Mouse (Mus musculus) stomach, postnatal 0 days (tissue): ENCODE measurements around the gene 1700017B05Rik. TPM values are rescaled to one million over a fixed set of nuclear protein-coding genes. Genes with fewer than 3 reads are reported as not detected.

Experiments
- ATAC-seq: fragments of 200-750 bp; cut with Nextera tagmentation; 2 replicates; pipeline ENCODE4 v1.8.0; 2017; ENCODE audit not compliant: low FRiP score, low TSS enrichment
- DNase-seq: peaks from one replicate; pipeline ENCODE4 v3.0.0-alpha.2; 2016; ENCODE audit warnings: low spot score
- H3K27ac ChIP-seq: fragments of 300-500 bp; sonication (generic); replicated peaks from 2 replicates; pipeline ENCODE4 v1.5.1; 2014; ENCODE audit warnings: mild to moderate bottlenecking, control low read depth
- H3K27me3 ChIP-seq: fragments of 300-500 bp; sonication (generic); 2 replicates; pipeline ENCODE4 v1.6.1; 2014; ENCODE audit warnings: low read length; ENCODE audit not compliant: control insufficient read depth, insufficient read depth
- H3K36me3 ChIP-seq: fragments of 300-500 bp; sonication (generic); 2 replicates; pipeline ENCODE4 v1.6.1; 2014; ENCODE audit warnings: low read length, mixed read lengths; ENCODE audit not compliant: control insufficient read depth, insufficient read depth
- H3K4me1 ChIP-seq: fragments of 300-500 bp; sonication (generic); replicated peaks from 2 replicates; pipeline ENCODE4 v1.6.1; 2014; ENCODE audit warnings: antibody characterized with exemption; ENCODE audit not compliant: control insufficient read depth, insufficient read depth
- H3K4me2 ChIP-seq: fragments of 300-500 bp; sonication (generic); replicated peaks from 2 replicates; pipeline ENCODE4 v1.6.1; 2014; ENCODE audit warnings: low read depth, mild to moderate bottlenecking, control low read depth, moderate library complexity
- H3K4me3 ChIP-seq: fragments of 300-500 bp; sonication (generic); 2 replicates; pipeline ENCODE4 v1.5.1; 2014; ENCODE audit warnings: low read depth, low read length, control low read depth
- H3K9ac ChIP-seq: fragments of 300-500 bp; sonication (generic); 2 replicates; pipeline ENCODE4 v1.6.1; 2014; ENCODE audit warnings: mild to moderate bottlenecking, low read length, control low read depth, mixed read lengths
- H3K9me3 ChIP-seq: fragments of 300-500 bp; sonication (generic); 2 replicates; pipeline ENCODE4 v1.6.1; 2016; ENCODE audit warnings: low read length; ENCODE audit not compliant: control insufficient read depth
- CTCF ChIP-seq: IDR thresholded peaks from 2 replicates; pipeline ENCODE4 v1.5.1; 2016; ENCODE audit warnings: antibody characterized with exemption, low read depth, mild to moderate bottlenecking, moderate library complexity
- EP300 ChIP-seq: optimal IDR thresholded peaks from 2 replicates; pipeline ENCODE3; 2016; ENCODE audit warnings: antibody characterized with exemption
- WGBS: fragments of 180-500 bp; shearing (Covaris S2); extraction: QIAGEN DNeasy Blood & Tissue Kit; methylation state at CpG from one replicate; pipeline ENCODE4 v1.1.7; 2014; 5-methylcytosine and 5-hydroxymethylcytosine counted together
- polyA plus RNA-seq: library from polyadenylated mRNA; unstranded; fragments of >200 nt; fragmentation: Nextera tagmentation; extraction: Ambion mirVana; gene quantifications from 2 replicates; pipeline ENCODE4 v1.2.1, GENCODE M21; 2015

1700017B05Rik gene
- polyA plus RNA-seq, 1 experiment from 2014 or later: 10.4 TPM

- no peak overlapping the region for H3K27ac ChIP-seq
- no peak overlapping the region for H3K4me2 ChIP-seq
- TF ChIP-seq EP300 (no peak), CTCF (no peak)
- H3K4me1 ChIP-seq: no peaks in the 10 kb centered on the region
- 67% methylated on average over 13 of the region's 13 CpGs for WGBS
- no peak for DNase-seq
- H3K9me3 ChIP-seq: no peaks in the 10 kb centered on the region
- H3K4me3 ChIP-seq: no peak overlapping the region
- ATAC-seq: 0 out of 2 replicates have a peak, but pooled peaks have one; percentile 35
- no peak overlapping the region for H3K9ac ChIP-seq
- no peaks in the 10 kb centered on the region for H3K27me3 ChIP-seq
- no peaks in the 10 kb centered on the region for H3K36me3 ChIP-seq
Measured at GRCm38 (mm10) chr9:57225780-57226627, 36.4 kb downstream of the 1700017B05Rik start.

GRCm38 (mm10) chr9:57223341-57223740 is 39.1 kb downstream of the 1700017B05Rik start:
- no peak for DNase-seq
- no peak for ATAC-seq
- Histone ChIP-seq H3K27me3 (no peaks in the 10 kb centered on the region), H3K4me3 (no peak overlapping the region), H3K27ac (no peak overlapping the region), H3K4me1 (no peaks in the 10 kb centered on the region), H3K9me3 (no peaks in the 10 kb centered on the region), H3K4me2 (no peak overlapping the region), H3K9ac (no peak overlapping the region), H3K36me3 (no peaks in the 10 kb centered on the region)
- TF ChIP-seq CTCF (no peak), EP300 (no peak)

DNA sequence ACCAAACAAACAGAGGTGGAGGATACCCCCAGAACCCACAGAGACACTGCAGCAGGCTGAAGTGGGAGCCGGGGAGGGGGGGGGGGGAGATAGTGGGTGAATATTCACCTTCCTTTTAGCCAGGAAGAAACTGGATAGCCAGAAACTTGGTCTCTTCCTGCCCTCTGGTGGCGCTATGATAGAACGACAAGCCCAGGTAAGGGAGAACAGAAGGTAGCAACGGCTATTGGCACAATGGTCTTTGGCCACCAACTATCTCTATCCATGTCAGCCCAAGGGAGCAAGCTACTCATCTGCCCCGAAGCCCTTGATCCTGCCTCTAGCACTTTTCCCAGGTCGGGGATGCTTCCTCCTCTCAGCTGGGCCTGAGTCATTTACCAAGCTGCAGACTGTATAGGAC is 42.1 kb downstream of the 1700017B05Rik start:
- DNase-seq (peak; percentile 64), ATAC-seq (0 out of 2 replicates have a peak, but pooled peaks have one; percentile 40)
- no peaks in the 10 kb centered on the region for H3K36me3 ChIP-seq
- no peaks in the 10 kb centered on the region for H3K9me3 ChIP-seq
- WGBS: 9% methylated on average over 6 of the region's 6 CpGs
- no peak overlapping the region for H3K9ac ChIP-seq
- H3K4me1 ChIP-seq: no peaks in the 10 kb centered on the region
- no peak overlapping the region for H3K4me3 ChIP-seq
- no peaks in the 10 kb centered on the region for H3K27me3 ChIP-seq
- no peak overlapping the region for H3K27ac ChIP-seq
- H3K4me2 ChIP-seq: no peak overlapping the region
- TF ChIP-seq EP300 (no peak), CTCF (peak; percentile 83)

GRCm38 (mm10) chr9:57219511-57219910 is 42.9 kb downstream of the 1700017B05Rik start:
- Histone ChIP-seq H3K36me3 (no peaks in the 10 kb centered on the region), H3K27me3 (no peaks in the 10 kb centered on the region), H3K9me3 (no peaks in the 10 kb centered on the region), H3K4me2 (no peak overlapping the region), H3K27ac (no peak overlapping the region), H3K4me3 (no peak overlapping the region), H3K4me1 (no peaks in the 10 kb centered on the region), H3K9ac (no peak overlapping the region)
- DNase-seq (no peak), ATAC-seq (no peak)
- 88% methylated on average over 1 of the region's 1 CpGs for WGBS
- TF ChIP-seq EP300 (no peak), CTCF (no peak)

GRCm38 (mm10) chr9:57218776-57219175 is 43.6 kb downstream of the 1700017B05Rik start:
- 78% methylated on average over 5 of the region's 5 CpGs for WGBS
- ATAC-seq: no peak
- no peak overlapping the region for H3K27ac ChIP-seq

GRCm38 (mm10) chr9:57217220-57217619 is 45.2 kb downstream of the 1700017B05Rik start:
- ATAC-seq (no peak), DNase-seq (no peak)
- H3K4me1 ChIP-seq: no peaks in the 10 kb centered on the region
- 64% methylated on average over 6 of the region's 6 CpGs for WGBS
- no peak for TF ChIP-seq CTCF
- no peak for TF ChIP-seq EP300
- H3K9ac ChIP-seq: no peak overlapping the region
- no peak overlapping the region for H3K4me3 ChIP-seq
- H3K4me2 ChIP-seq: no peak overlapping the region
- no peak overlapping the region for H3K27ac ChIP-seq
- H3K27me3 ChIP-seq: no peaks in the 10 kb centered on the region
- H3K36me3 ChIP-seq: no peaks in the 10 kb centered on the region
- H3K9me3 ChIP-seq: no peaks in the 10 kb centered on the region

More at GRCm38 (mm10) chr9:57218776-57219175, 43.6 kb downstream of the 1700017B05Rik start:
- no peak overlapping the region for H3K4me3 ChIP-seq
- H3K9ac ChIP-seq: no peak overlapping the region
- no peaks in the 10 kb centered on the region for H3K4me1 ChIP-seq
- H3K9me3 ChIP-seq: no peaks in the 10 kb centered on the region
- H3K4me2 ChIP-seq: no peak overlapping the region
- no peak for DNase-seq
- no peaks in the 10 kb centered on the region for H3K36me3 ChIP-seq
- TF ChIP-seq CTCF: no peak
- TF ChIP-seq EP300: no peak
- no peaks in the 10 kb centered on the region for H3K27me3 ChIP-seq
